Mouse (Mus musculus): ENCODE data around the gene Lrrc4.

GRCm38 (mm10) chr6:28705384-28706107, 126.0 kb downstream of the Lrrc4 start:
- TF ChIP-seq CTCF (IDR thresholded peaks at IDR 0.05; ENCODE audit: low read depth, low read length) (no peak), POLR2A (IDR thresholded peaks at IDR 0.05; ENCODE audit: insufficient read depth, low read length) (no peak)

Data from ES-Bruce4 (cell line).